Mouse (Mus musculus): ENCODE measurements at regions not wholly inside any gene's neighbourhood (a gene's known extent, or its start where the extent isn't known, plus 50 kb on each side); places are given as distances from the start of the nearest gene placed in this dataset.
A peak's percentile ranks its signal among the peaks of the same experiment; 100 is the strongest.

DNA sequence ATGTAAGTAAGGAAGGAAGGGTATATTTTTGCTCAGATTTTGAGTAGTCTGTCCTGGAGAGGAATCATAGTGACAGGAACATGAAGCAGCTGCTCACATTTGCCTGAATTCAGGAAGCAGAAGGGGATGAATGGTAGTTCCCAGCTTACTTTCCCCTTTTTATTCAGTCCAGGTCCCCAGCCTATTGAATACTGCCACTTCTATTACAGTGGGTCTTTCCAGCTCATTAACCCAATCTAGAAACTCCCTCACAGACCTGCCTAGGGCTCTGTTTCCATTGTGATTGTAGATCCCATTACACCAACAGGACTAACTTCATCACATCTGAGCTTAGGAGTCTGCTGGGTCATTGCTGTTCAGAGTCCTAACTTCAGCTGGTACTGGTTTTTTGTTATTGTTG, 872.3 kb downstream of the Cntnap5b start:
- Histone ChIP-seq H3K9ac (no peak overlapping the region), H3K4me2 (no peak overlapping the region), H3K27me3 (no peaks in the 10 kb centered on the region), H3K36me3 (no peaks in the 10 kb centered on the region), H3K27ac (no peak overlapping the region), H3K4me3 (no peak overlapping the region), H3K9me3 (no peaks in the 10 kb centered on the region), H3K4me1 (replicated peaks) (no peaks in the 10 kb centered on the region)
- ATAC-seq (ENCODE audit: low FRiP score) = 0 out of 2 replicates have a peak, but pooled peaks have one; percentile 63

DNA sequence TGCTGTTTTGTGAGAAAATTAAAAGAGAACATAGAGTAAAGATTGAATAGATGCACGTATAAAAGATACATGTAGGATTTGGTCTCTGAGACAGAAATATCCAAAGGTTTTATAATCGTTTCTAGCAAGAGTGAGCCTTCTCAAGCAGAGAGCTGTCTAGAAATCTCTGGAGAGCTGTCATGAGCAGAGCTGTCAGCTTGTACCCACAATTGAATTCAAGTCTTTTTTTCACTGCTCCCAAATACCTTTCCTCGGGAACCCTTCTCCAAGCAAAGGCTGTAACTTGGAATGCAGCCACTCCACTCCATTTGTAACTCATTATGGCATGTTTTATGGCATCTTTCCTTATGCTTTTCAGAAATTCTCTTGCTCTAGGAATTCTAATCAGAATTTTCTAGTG, 888.3 kb downstream of the Cntnap5b start:
- no peak for ATAC-seq (ENCODE audit: low FRiP score)
- 83% methylated on average over 3 of the region's 3 CpGs for WGBS
- H3K36me3 ChIP-seq = no peaks in the 10 kb centered on the region
- no peak overlapping the region for H3K9ac ChIP-seq
- no peak overlapping the region for H3K27ac ChIP-seq
- peaks cover 8% of the 10 kb centered on the region; the same call in 1 of the 2 replicates for H3K9me3 ChIP-seq
- H3K4me1 ChIP-seq (replicated peaks) = no peaks in the 10 kb centered on the region
- no peak overlapping the region for H3K4me3 ChIP-seq
- H3K4me2 ChIP-seq = no peak overlapping the region
- H3K27me3 ChIP-seq = no peaks in the 10 kb centered on the region

DNA sequence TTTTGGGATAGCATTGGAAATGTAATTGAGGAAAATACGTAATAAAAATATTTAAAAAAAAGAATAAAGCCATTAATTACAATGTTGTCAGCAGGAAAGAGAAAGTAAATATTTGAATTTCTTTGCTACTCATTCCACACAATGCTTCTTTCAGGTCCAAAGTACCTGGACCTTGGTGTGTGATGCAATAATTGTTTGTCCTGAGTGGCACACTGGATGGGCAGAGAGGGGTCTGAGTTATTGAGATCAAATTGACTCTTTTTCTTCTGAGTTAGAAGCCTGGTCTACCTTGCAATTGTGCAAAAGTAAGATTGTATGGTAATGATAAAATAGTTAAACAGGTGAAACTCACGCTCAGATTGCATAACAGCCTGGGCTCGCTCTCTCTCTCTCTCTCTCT, 934.3 kb downstream of the Cntnap5b start:
- Histone ChIP-seq H3K9me3 (no peaks in the 10 kb centered on the region), H3K9ac (no peak overlapping the region), H3K4me3 (no peak overlapping the region), H3K4me2 (no peak overlapping the region), H3K27ac (no peak overlapping the region), H3K36me3 (no peaks in the 10 kb centered on the region), H3K4me1 (replicated peaks) (no peaks in the 10 kb centered on the region), H3K27me3 (no peaks in the 10 kb centered on the region)
- 88% methylated on average over 3 of the region's 3 CpGs for WGBS
- ATAC-seq (ENCODE audit: low FRiP score) = no peak

Measured in hindbrain, embryonic 13.5 days (tissue).